Mouse (Mus musculus): ENCODE results near the gene Ube2b.

Ube2b gene

GRCm38 (mm10) chr11:52000290-52000962 is at the start of gene Ube2b:
Gene Ube2b (minus strand): TSS chr11:52000762.
- DNase-seq = peak; percentile 92

GRCm38 (mm10) chr11:52046446-52047165 is 46.0 kb upstream of the Ube2b start:
- DNase-seq = no peak

GRCm38 (mm10) chr11:52044156-52044555 is 43.6 kb upstream of the Ube2b start:
- no peak for DNase-seq

- DNase-seq = no peak
Measured at GRCm38 (mm10) chr11:52043224-52043623, 42.7 kb upstream of the Ube2b start.

GRCm38 (mm10) chr11:52037659-52038058 is 37.1 kb upstream of the Ube2b start:
- no peak for DNase-seq

- no peak for DNase-seq
Measured at GRCm38 (mm10) chr11:52035905-52036304, 35.3 kb upstream of the Ube2b start.

- DNase-seq = no peak
Measured at GRCm38 (mm10) chr11:52033953-52034352, 33.4 kb upstream of the Ube2b start.

GRCm38 (mm10) chr11:52032356-52032755 is 31.8 kb upstream of the Ube2b start:
- no peak for DNase-seq

GRCm38 (mm10) chr11:52018217-52018616 is 17.7 kb upstream of the Ube2b start:
- no peak for DNase-seq

- no peak for DNase-seq
Measured at GRCm38 (mm10) chr11:52011541-52011940, 11.0 kb upstream of the Ube2b start.

GRCm38 (mm10) chr11:52011011-52011410 is 10.4 kb upstream of the Ube2b start:
- DNase-seq = no peak

- no peak for DNase-seq
Measured at GRCm38 (mm10) chr11:52005586-52005985, 5.0 kb upstream of the Ube2b start.

- DNase-seq = peak; percentile 87
Measured at GRCm38 (mm10) chr11:52003772-52004528, 3.4 kb upstream of the Ube2b start, which contains the start of gene Cdkl3. Gene Cdkl3 (plus strand): TSS chr11:52004221.

- DNase-seq = no peak
Measured at GRCm38 (mm10) chr11:52003505-52003771, 2.9 kb upstream of the Ube2b start.

- DNase-seq = no peak
Measured at GRCm38 (mm10) chr11:52002842-52003504, 2.4 kb upstream of the Ube2b start.

GRCm38 (mm10) chr11:52001861-52002260 is 1.3 kb upstream of the Ube2b start:
- DNase-seq = no peak

GRCm38 (mm10) chr11:52001341-52001740 is 779 bp upstream of the Ube2b start:
- DNase-seq = no peak

- DNase-seq = peak; percentile 35
Measured at GRCm38 (mm10) chr11:51999611-52000289, 812 bp downstream of the Ube2b start.

GRCm38 (mm10) chr11:51971644-51972043 is 28.9 kb downstream of the Ube2b start:
- no peak for DNase-seq

GRCm38 (mm10) chr11:51969511-51969910 is 31.1 kb downstream of the Ube2b start:
- DNase-seq = no peak

- no peak for DNase-seq
Measured at GRCm38 (mm10) chr11:51968896-51969295, 31.7 kb downstream of the Ube2b start.

Measured in right cerebral cortex, postnatal 25 days (tissue).